Mouse (Mus musculus) heart, embryonic 16.5 days (tissue): ENCODE results near the gene Gm20458. TPM values are rescaled to one million over a fixed set of nuclear protein-coding genes. Genes with fewer than 3 reads are reported as not detected.
A peak's percentile ranks its signal among the peaks of the same experiment; 100 is the strongest.

ENCODE experiments used
- ATAC-seq: fragments of 200-750 bp; cut with Nextera tagmentation; replicated peaks from 2 replicates; pipeline ENCODE4 v1.8.0; 2017; ENCODE audit warnings: moderate number of reproducible peaks; ENCODE audit not compliant: insufficient read depth, low FRiP score; ENCODE audit errors: extremely low read depth
- H3K27ac ChIP-seq: fragments of 300-500 bp; sonication (generic); 2 replicates; pipeline ENCODE4 v1.5.1; 2014; ENCODE audit warnings: mild to moderate bottlenecking, low read length, control low read depth, moderate library complexity
- H3K27me3 ChIP-seq: fragments of 300-500 bp; sonication (generic); 2 replicates; pipeline ENCODE4 v1.6.1; 2014; ENCODE audit warnings: low read length, mixed read lengths; ENCODE audit not compliant: control insufficient read depth, insufficient read depth
- H3K36me3 ChIP-seq: fragments of 300-500 bp; sonication (generic); 2 replicates; pipeline ENCODE4 v1.6.1; 2014; ENCODE audit not compliant: control insufficient read depth, insufficient read depth
- H3K4me1 ChIP-seq: fragments of 300-500 bp; sonication (generic); 2 replicates; pipeline ENCODE4 v1.6.1; 2014; ENCODE audit warnings: low read length, mixed read lengths; ENCODE audit not compliant: control insufficient read depth, insufficient read depth
- H3K4me2 ChIP-seq: fragments of 300-500 bp; sonication (generic); 2 replicates; pipeline ENCODE4 v1.6.1; 2014; ENCODE audit warnings: low read depth, mild to moderate bottlenecking, control low read depth, low read length
- H3K4me3 ChIP-seq: fragments of 300-500 bp; sonication (generic); 2 replicates; pipeline ENCODE4 v1.5.1; 2014; ENCODE audit warnings: mild to moderate bottlenecking, control low read depth, low read length
- H3K9ac ChIP-seq: fragments of 300-500 bp; sonication (generic); 2 replicates; pipeline ENCODE4 v1.6.1; 2014; ENCODE audit warnings: low read length, control low read depth
- H3K9me3 ChIP-seq: fragments of 300-500 bp; sonication (generic); replicated peaks from 2 replicates; pipeline ENCODE4 v1.6.1; 2016; ENCODE audit warnings: low read length; ENCODE audit not compliant: control insufficient read depth
- WGBS: fragments of 180-500 bp; shearing (Covaris S2); extraction: QIAGEN DNeasy Blood & Tissue Kit; methylation state at CpG from one replicate; pipeline ENCODE4 v1.1.7; 2014; 5-methylcytosine and 5-hydroxymethylcytosine counted together
- polyA plus RNA-seq: library from polyadenylated mRNA; unstranded; fragments of >200 nt; fragmentation: Nextera tagmentation; extraction: Ambion mirVana; gene quantifications from 2 replicates; pipeline ENCODE4 v1.2.1, GENCODE M21; 2015

Gm20458 gene
- polyA plus RNA-seq = 11.6 and 12.1 TPM in 2 replicates

DNA sequence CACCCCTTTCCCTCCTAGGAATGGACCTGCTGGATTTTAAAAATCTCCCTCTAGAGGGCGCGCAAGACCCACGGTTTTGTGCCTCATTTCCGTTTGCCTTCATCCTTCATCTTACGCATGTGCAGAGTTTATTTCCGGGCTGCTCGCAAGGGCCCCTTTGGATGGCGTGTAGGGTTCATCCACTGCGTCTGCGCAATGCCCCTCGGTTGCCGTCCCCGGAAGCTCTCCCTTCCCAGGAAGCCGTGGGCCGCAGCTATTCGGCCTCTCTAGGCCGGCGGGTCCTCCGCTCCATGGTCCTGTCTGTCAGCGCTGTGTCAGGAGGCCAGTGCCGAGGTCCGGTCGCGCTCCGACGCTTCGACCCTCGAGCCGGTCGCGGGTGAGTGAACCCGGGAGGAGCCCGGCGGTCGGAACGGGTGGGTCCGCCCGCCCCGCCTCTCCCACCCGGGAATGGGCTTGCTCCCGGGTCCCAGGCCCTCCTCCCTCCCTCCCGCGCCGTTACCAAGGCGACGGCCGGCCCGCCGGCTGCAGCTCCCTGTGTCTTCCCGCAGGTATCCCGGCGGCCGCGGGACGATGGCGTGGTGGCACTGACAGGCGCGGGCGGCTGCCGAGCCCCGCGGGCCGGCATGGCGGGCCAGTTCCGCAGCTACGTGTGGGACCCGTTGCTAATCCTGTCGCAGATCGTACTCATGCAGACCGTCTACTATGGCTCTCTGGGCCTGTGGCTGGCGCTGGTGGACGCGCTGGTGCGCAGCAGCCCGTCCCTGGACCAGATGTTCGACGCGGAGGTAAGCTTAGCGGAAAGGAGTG lies at the start of gene Gm20458:
TSS of gene Gm20458 (plus strand) at position 223 of the 807 bp plus-strand sequence.
- peak within 1 kb of the TSS; percentile 84 for H3K4me2 ChIP-seq
- H3K9me3 ChIP-seq = no peaks in the 10 kb centered on the region
- H3K9ac ChIP-seq = peak within 1 kb of the TSS; percentile 90
- peak within 1 kb of the TSS; percentile 90 for H3K27ac ChIP-seq
- peaks cover 14% of the 10 kb centered on the region for H3K36me3 ChIP-seq
- WGBS = under 1% methylated on average over 79 of the region's 79 CpGs
- no peaks in the 10 kb centered on the region for H3K27me3 ChIP-seq
- peak; percentile 97 for ATAC-seq
- peaks cover 16% of the 10 kb centered on the region for H3K4me1 ChIP-seq
- peak within 1 kb of the TSS; percentile 93 for H3K4me3 ChIP-seq

DNA sequence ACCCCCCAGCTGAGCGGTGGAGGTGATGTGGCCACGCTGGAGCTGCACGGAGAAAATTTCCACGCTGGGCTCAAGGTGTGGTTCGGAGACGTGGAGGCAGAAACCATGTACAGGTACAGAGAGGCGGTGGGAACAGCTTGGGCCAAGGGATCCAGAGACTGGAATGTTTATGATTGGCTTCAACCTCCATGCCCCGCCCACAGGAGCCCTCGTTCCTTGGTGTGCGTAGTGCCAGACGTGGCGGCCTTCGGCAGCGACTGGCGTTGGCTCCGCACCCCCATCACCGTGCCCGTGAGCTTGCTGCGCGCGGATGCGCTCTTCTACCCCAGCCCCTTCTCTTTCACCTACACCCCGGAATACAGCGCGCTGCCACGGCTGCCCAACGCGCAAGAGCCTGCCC lies 46.6 kb upstream of the Gm20458 start:
- no peak overlapping the region for H3K27ac ChIP-seq
- WGBS = 16% methylated on average over 28 of the region's 28 CpGs
- peak overlapping the region; percentile 16; the same call in 1 of the 2 replicates for H3K4me3 ChIP-seq
- H3K4me2 ChIP-seq = peak overlapping the region; percentile 44
- H3K27me3 ChIP-seq = peaks cover 35% of the 10 kb centered on the region
- H3K4me1 ChIP-seq = no peaks in the 10 kb centered on the region
- H3K36me3 ChIP-seq = no peaks in the 10 kb centered on the region
- no peaks in the 10 kb centered on the region for H3K9me3 ChIP-seq
- no peak overlapping the region for H3K9ac ChIP-seq
- no peak for ATAC-seq

DNA sequence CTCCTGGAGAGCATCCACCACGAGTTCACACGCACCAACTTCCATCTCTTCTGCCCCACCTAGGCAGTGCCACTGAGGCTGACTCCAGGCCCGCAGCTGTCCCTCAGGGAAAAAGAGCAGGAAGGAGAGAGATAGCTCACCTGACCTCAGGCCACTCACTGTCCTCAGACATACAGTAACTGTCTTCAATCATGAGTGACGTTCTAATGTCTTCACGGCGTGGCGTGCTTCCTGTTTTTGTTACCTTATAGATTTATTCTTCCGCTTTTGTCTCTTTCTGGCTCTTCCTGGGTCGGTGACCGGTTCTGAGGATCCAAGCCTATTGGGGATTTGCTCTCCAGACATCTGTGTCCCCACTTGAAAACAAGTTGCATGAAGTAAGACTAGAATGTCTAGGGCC lies 46.2 kb upstream of the Gm20458 start:
- H3K9ac ChIP-seq = no peak overlapping the region
- H3K4me1 ChIP-seq = no peaks in the 10 kb centered on the region
- ATAC-seq = no peak
- WGBS = 70% methylated on average over 10 of the region's 10 CpGs
- peak overlapping the region; percentile 44 for H3K4me2 ChIP-seq
- peak overlapping the region; percentile 16; the same call in 1 of the 2 replicates for H3K4me3 ChIP-seq
- no peaks in the 10 kb centered on the region for H3K36me3 ChIP-seq
- H3K27ac ChIP-seq = no peak overlapping the region
- no peaks in the 10 kb centered on the region for H3K9me3 ChIP-seq
- H3K27me3 ChIP-seq = peaks cover 32% of the 10 kb centered on the region

DNA sequence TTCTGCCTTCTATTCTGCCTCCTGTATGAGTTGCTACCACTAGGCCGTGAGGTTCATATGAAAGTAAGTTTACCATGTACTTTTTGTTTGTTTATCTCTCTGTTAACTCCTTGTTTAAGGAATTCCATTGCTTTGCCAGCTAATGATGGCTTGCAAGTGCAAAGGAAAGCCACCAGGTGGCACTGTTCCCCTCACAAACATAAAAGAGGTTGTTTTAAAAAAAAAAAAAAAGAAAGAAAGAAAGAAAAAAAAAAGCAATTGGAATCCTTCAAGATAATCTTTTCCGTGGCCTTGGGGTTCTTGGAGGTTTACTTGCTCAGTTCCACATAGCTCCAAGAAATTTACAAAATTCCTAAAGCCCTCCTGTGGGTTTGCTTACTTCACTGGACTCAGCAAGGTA lies 43.6 kb upstream of the Gm20458 start:
- WGBS = 0% methylated on average over 2 of the region's 2 CpGs
- peaks cover 16% of the 10 kb centered on the region for H3K27me3 ChIP-seq
- H3K36me3 ChIP-seq = no peaks in the 10 kb centered on the region
- H3K9me3 ChIP-seq = no peaks in the 10 kb centered on the region
- H3K4me2 ChIP-seq = no peak overlapping the region
- H3K27ac ChIP-seq = no peak overlapping the region
- H3K4me3 ChIP-seq = no peak overlapping the region
- H3K4me1 ChIP-seq = no peaks in the 10 kb centered on the region
- no peak for ATAC-seq
- H3K9ac ChIP-seq = no peak overlapping the region

DNA sequence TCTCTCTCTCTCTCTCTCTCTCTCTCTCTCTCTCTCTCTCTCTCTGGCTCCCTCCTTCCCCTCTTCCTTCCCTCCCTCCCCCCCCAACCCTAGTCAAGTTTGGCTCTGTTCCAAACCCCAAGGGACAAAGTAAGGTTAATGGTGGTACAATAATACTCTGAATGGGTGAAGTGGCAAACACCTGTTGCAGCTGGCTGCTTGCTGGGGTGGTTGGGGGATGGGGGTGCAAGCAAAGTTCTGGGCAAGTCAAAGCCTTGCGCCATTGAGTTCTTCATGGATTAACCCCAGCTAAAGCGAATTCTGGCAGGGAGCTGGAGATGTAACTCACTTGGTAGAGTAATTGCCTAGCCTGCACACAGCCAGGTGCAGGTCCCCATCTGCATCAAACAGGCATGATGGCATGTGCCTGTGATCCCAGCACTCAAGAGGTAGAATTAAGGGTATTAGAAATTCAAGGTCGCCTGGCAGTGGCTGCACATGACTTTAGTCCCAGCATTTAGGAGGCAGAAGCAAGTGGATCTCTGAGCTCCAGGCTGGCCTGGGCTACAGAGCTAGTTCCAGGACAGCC lies 42.4 kb upstream of the Gm20458 start:
- no peak overlapping the region for H3K9ac ChIP-seq
- WGBS = 31% methylated on average over 3 of the region's 3 CpGs
- H3K27ac ChIP-seq = no peak overlapping the region
- H3K4me1 ChIP-seq = no peaks in the 10 kb centered on the region
- ATAC-seq = no peak
- no peak overlapping the region for H3K4me3 ChIP-seq
- no peaks in the 10 kb centered on the region for H3K9me3 ChIP-seq
- no peak overlapping the region for H3K4me2 ChIP-seq
- H3K36me3 ChIP-seq = no peaks in the 10 kb centered on the region
- H3K27me3 ChIP-seq = peaks cover 16% of the 10 kb centered on the region

DNA sequence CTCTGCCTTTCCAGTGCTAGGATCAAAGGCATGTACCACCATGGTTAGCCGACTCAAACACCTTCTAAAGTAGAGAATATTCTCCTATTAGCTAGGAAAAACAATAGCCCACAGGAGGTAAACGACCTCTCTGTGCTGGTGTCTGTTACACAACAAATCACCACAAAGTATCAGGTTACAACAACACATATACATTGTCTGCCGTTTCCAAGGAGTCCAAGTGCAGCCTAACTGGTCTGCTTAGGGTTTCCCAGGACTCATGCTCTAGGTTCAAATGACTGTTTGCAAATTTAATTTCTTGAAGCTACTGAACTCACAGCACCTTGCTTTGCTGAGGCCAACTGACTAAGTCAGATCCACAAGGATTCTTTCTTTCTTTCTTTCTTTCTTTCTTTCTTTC lies 41.3 kb upstream of the Gm20458 start:
- no peak overlapping the region for H3K4me3 ChIP-seq
- 8% methylated on average over 3 of the region's 3 CpGs for WGBS
- ATAC-seq = no peak

DNA sequence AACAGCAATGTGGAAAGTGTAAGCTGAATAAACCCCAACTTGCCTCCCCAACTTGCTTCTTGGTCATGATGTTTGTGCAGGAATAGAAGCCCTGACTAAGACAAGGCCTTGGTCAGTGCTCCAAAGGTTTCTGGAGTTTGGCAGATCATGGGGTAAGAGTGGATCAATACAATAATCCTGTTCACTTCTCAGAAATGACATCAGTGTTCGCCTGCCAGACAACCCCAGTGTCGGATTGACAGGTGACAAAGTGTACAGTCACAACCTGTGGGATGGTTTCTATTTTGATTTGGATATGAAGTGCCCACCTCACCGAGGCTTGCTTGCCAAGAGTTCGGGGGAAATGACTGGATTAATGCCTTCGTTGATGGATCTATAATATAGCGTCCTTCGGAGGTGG lies 39.5 kb upstream of the Gm20458 start:
- H3K9me3 ChIP-seq = no peaks in the 10 kb centered on the region
- ATAC-seq = no peak
- 85% methylated on average over 7 of the region's 7 CpGs for WGBS
- H3K4me2 ChIP-seq = no peak overlapping the region
- H3K27me3 ChIP-seq = peaks cover 2% of the 10 kb centered on the region; the same call in 1 of the 2 replicates
- no peak overlapping the region for H3K4me3 ChIP-seq
- no peaks in the 10 kb centered on the region for H3K4me1 ChIP-seq
- H3K27ac ChIP-seq = no peak overlapping the region
- H3K36me3 ChIP-seq = peaks cover 5% of the 10 kb centered on the region; the same call in 1 of the 2 replicates
- H3K9ac ChIP-seq = no peak overlapping the region

More for the DNA sequence above, 41.3 kb upstream of the Gm20458 start:
- no peak overlapping the region for H3K4me2 ChIP-seq
- H3K4me1 ChIP-seq = no peaks in the 10 kb centered on the region
- peaks cover 9% of the 10 kb centered on the region for H3K27me3 ChIP-seq
- no peaks in the 10 kb centered on the region for H3K9me3 ChIP-seq
- H3K27ac ChIP-seq = no peak overlapping the region
- H3K9ac ChIP-seq = no peak overlapping the region
- no peaks in the 10 kb centered on the region for H3K36me3 ChIP-seq

DNA sequence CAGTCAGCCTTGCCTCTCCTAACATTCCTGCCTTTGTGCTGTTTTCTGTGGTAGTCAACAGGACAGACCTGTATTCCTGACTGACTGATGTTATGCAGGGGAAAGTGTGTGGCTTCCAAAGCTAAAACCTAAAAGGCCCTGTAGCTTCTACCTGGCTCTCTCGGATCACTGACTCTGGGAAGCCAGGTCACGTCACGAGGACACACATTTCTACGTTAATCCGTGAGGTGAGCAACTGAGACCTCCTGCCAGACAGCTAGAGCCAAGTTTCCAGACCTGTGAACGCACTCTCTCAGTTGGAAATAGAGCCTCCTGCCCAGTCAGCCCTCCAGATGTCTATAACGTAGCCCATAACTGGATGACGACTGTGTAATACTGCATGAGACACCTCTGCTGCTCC lies 38.8 kb upstream of the Gm20458 start:
- no peak for ATAC-seq
- peaks cover 4% of the 10 kb centered on the region; the same call in 1 of the 2 replicates for H3K27me3 ChIP-seq
- no peak overlapping the region for H3K9ac ChIP-seq
- no peak overlapping the region for H3K4me3 ChIP-seq
- no peaks in the 10 kb centered on the region for H3K9me3 ChIP-seq
- no peak overlapping the region for H3K4me2 ChIP-seq
- no peak overlapping the region for H3K27ac ChIP-seq
- H3K36me3 ChIP-seq = peaks cover 9% of the 10 kb centered on the region
- WGBS = 77% methylated on average over 8 of the region's 8 CpGs
- no peaks in the 10 kb centered on the region for H3K4me1 ChIP-seq
